Mouse (Mus musculus): ENCODE data around the gene Dhrs11. TPM values are rescaled to one million over a fixed set of nuclear protein-coding genes. Genes with fewer than 3 reads are reported as not detected.

The Dhrs11 gene
- polyA plus RNA-seq, 1 experiment from 2014 or later, result 16.9 TPM

GRCm38 (mm10) chr11:84774870-84775514 lies 53.8 kb downstream of the Dhrs11 start:
- no peaks in the 10 kb centered on the region for H3K9me3 ChIP-seq
- WGBS, result 71% methylated on average over 13 of the region's 13 CpGs
- 0 out of 2 replicates have a peak overlapping the region, but pooled peaks have one; percentile 49 for H3K27ac ChIP-seq
- H3K4me1 ChIP-seq, result peaks cover 42% of the 10 kb centered on the region
- H3K36me3 ChIP-seq (replicated peaks), result no peaks in the 10 kb centered on the region
- peaks cover 95% of the 10 kb centered on the region for H3K27me3 ChIP-seq (ENCODE audit: poor library complexity, severe bottlenecking)
- no peak for DNase-seq (ENCODE audit: extremely low spot score, low spot score)
- H3K4me3 ChIP-seq, result no peak overlapping the region

Other genes with a start within 250 kb of the Dhrs11 start
- 12.3 and 14.9 TPM in 2 replicates for gene Mrm1, start 9.5 kb downstream of the Dhrs11 start, polyA plus RNA-seq (2016; fragmentation: Nextera tagmentation; extraction: Ambion mirVana)
- 52.3 and 52.4 TPM in 2 replicates for gene Ggnbp2, start 41.8 kb upstream of the Dhrs11 start, polyA plus RNA-seq (2016; fragmentation: Nextera tagmentation; extraction: Ambion mirVana)
- gene Myo19, start 51.2 kb upstream of the Dhrs11 start, polyA plus RNA-seq (2016; fragmentation: Nextera tagmentation; extraction: Ambion mirVana), result 11.0 and 12.3 TPM in 2 replicates
- gene Pigw, start 51.3 kb upstream of the Dhrs11 start, polyA plus RNA-seq (2016; fragmentation: Nextera tagmentation; extraction: Ambion mirVana), result 3.1 and 3.5 TPM in 2 replicates
- 97.6 and 99.8 TPM in 2 replicates for gene Znhit3, start 87.4 kb upstream of the Dhrs11 start, polyA plus RNA-seq (2016; fragmentation: Nextera tagmentation; extraction: Ambion mirVana)
- 3.7 and 3.8 TPM in 2 replicates for gene Car4, start 128.8 kb upstream of the Dhrs11 start, polyA plus RNA-seq (2016; fragmentation: Nextera tagmentation; extraction: Ambion mirVana)